Mouse (Mus musculus): ENCODE measurements around the gene Sln. TPM values are rescaled to one million over a fixed set of nuclear protein-coding genes. Genes with fewer than 3 reads are reported as not detected.

Sln gene
- polyA plus RNA-seq, 1 experiment from 2014 or later: 0.42 TPM

- H3K27me3 ChIP-seq: no peaks in the 10 kb centered on the region
- H3K9ac ChIP-seq: no peak overlapping the region
- H3K4me2 ChIP-seq: no peak overlapping the region
- H3K4me1 ChIP-seq: no peaks in the 10 kb centered on the region
- no peak overlapping the region for H3K4me3 ChIP-seq (replicated peaks)
- H3K27ac ChIP-seq: no peak overlapping the region
- WGBS: 52% methylated on average over 1 of the region's 1 CpGs
- H3K9me3 ChIP-seq: no peaks in the 10 kb centered on the region
- no peaks in the 10 kb centered on the region for H3K36me3 ChIP-seq (replicated peaks)
- no peak for ATAC-seq (ENCODE audit: low FRiP score)
These were observed 3.7 kb downstream of the Sln start for GRCm38 (mm10) chr9:53853672-53854071.

GRCm38 (mm10) chr9:53854525-53854924 lies 4.6 kb downstream of the Sln start:
- no peak overlapping the region for H3K4me2 ChIP-seq
- no peak overlapping the region for H3K9ac ChIP-seq
- no peaks in the 10 kb centered on the region for H3K36me3 ChIP-seq (replicated peaks)
- no peaks in the 10 kb centered on the region for H3K27me3 ChIP-seq
- no peaks in the 10 kb centered on the region for H3K9me3 ChIP-seq
- 89% methylated on average over 1 of the region's 1 CpGs for WGBS
- no peak overlapping the region for H3K27ac ChIP-seq
- no peak for ATAC-seq (ENCODE audit: low FRiP score)
- no peak overlapping the region for H3K4me3 ChIP-seq (replicated peaks)
- H3K4me1 ChIP-seq: no peaks in the 10 kb centered on the region

- Histone ChIP-seq H3K27me3 (no peaks in the 10 kb centered on the region), H3K4me3 (replicated peaks) (no peak overlapping the region), H3K9ac (no peak overlapping the region), H3K9me3 (no peaks in the 10 kb centered on the region), H3K36me3 (replicated peaks) (no peaks in the 10 kb centered on the region), H3K4me1 (no peaks in the 10 kb centered on the region), H3K4me2 (no peak overlapping the region), H3K27ac (no peak overlapping the region)
- ATAC-seq (ENCODE audit: low FRiP score): no peak
- WGBS: 81% methylated on average over 5 of the region's 5 CpGs
These were observed 7.9 kb downstream of the Sln start for GRCm38 (mm10) chr9:53857864-53858263.

GRCm38 (mm10) chr9:53873239-53873638 lies 23.3 kb downstream of the Sln start:
- Histone ChIP-seq H3K4me3 (replicated peaks) (no peak overlapping the region), H3K9me3 (0 out of 2 replicates have a peak, but pooled peaks cover 2% of the 10 kb centered on the region), H3K27ac (no peak overlapping the region), H3K36me3 (replicated peaks) (no peaks in the 10 kb centered on the region), H3K4me2 (no peak overlapping the region), H3K27me3 (no peaks in the 10 kb centered on the region), H3K4me1 (no peaks in the 10 kb centered on the region), H3K9ac (no peak overlapping the region)
- ATAC-seq (ENCODE audit: low FRiP score): no peak
- WGBS: 91% methylated on average over 8 of the region's 8 CpGs

GRCm38 (mm10) chr9:53877423-53877822 lies 27.5 kb downstream of the Sln start:
- ATAC-seq (ENCODE audit: low FRiP score): no peak
- no peak overlapping the region for H3K4me2 ChIP-seq
- WGBS: 32% methylated on average over 2 of the region's 2 CpGs

GRCm38 (mm10) chr9:53883588-53884280 lies 33.8 kb downstream of the Sln start:
- H3K9ac ChIP-seq: no peak overlapping the region
- no peaks in the 10 kb centered on the region for H3K36me3 ChIP-seq (replicated peaks)
- ATAC-seq (ENCODE audit: low FRiP score): no peak
- H3K27ac ChIP-seq: no peak overlapping the region
- no peaks in the 10 kb centered on the region for H3K9me3 ChIP-seq
- no peak overlapping the region for H3K4me2 ChIP-seq
- H3K4me1 ChIP-seq: no peaks in the 10 kb centered on the region
- WGBS: 88% methylated on average over 23 of the region's 23 CpGs
- H3K27me3 ChIP-seq: no peaks in the 10 kb centered on the region
- no peak overlapping the region for H3K4me3 ChIP-seq (replicated peaks)

More at GRCm38 (mm10) chr9:53877423-53877822, 27.5 kb downstream of the Sln start:
- Histone ChIP-seq H3K4me1 (no peaks in the 10 kb centered on the region), H3K4me3 (replicated peaks) (no peak overlapping the region), H3K27me3 (no peaks in the 10 kb centered on the region), H3K36me3 (replicated peaks) (no peaks in the 10 kb centered on the region), H3K9me3 (no peaks in the 10 kb centered on the region), H3K9ac (no peak overlapping the region), H3K27ac (no peak overlapping the region)

GRCm38 (mm10) chr9:53890075-53890474 lies 40.1 kb downstream of the Sln start:
- H3K4me2 ChIP-seq: no peak overlapping the region
- no peak for ATAC-seq (ENCODE audit: low FRiP score)
- H3K9me3 ChIP-seq: no peaks in the 10 kb centered on the region
- 9% methylated on average over 1 of the region's 1 CpGs for WGBS
- no peak overlapping the region for H3K27ac ChIP-seq
- H3K4me1 ChIP-seq: no peaks in the 10 kb centered on the region
- no peaks in the 10 kb centered on the region for H3K27me3 ChIP-seq
- H3K4me3 ChIP-seq (replicated peaks): no peak overlapping the region
- no peak overlapping the region for H3K9ac ChIP-seq
- no peaks in the 10 kb centered on the region for H3K36me3 ChIP-seq (replicated peaks)

GRCm38 (mm10) chr9:53895827-53896226 lies 45.9 kb downstream of the Sln start:
- Histone ChIP-seq H3K4me3 (replicated peaks) (no peak overlapping the region), H3K36me3 (replicated peaks) (no peaks in the 10 kb centered on the region), H3K4me2 (no peak overlapping the region), H3K27ac (no peak overlapping the region), H3K9me3 (no peaks in the 10 kb centered on the region), H3K4me1 (no peaks in the 10 kb centered on the region), H3K27me3 (no peaks in the 10 kb centered on the region), H3K9ac (no peak overlapping the region)
- no peak for ATAC-seq (ENCODE audit: low FRiP score)
- 78% methylated on average over 7 of the region's 7 CpGs for WGBS

GRCm38 (mm10) chr9:53899836-53900235 lies 49.9 kb downstream of the Sln start:
- H3K36me3 ChIP-seq (replicated peaks): no peaks in the 10 kb centered on the region
- H3K4me3 ChIP-seq (replicated peaks): no peak overlapping the region
- no peaks in the 10 kb centered on the region for H3K27me3 ChIP-seq
- no peaks in the 10 kb centered on the region for H3K4me1 ChIP-seq
- no peak overlapping the region for H3K27ac ChIP-seq
- H3K9ac ChIP-seq: no peak overlapping the region
- 90% methylated on average over 6 of the region's 6 CpGs for WGBS
- H3K4me2 ChIP-seq: no peak overlapping the region
- no peaks in the 10 kb centered on the region for H3K9me3 ChIP-seq
- no peak for ATAC-seq (ENCODE audit: low FRiP score)

- Histone ChIP-seq H3K27me3 (no peaks in the 10 kb centered on the region), H3K4me1 (no peaks in the 10 kb centered on the region), H3K9ac (no peak overlapping the region), H3K27ac (no peak overlapping the region), H3K4me3 (replicated peaks) (no peak overlapping the region), H3K4me2 (no peak overlapping the region), H3K9me3 (no peaks in the 10 kb centered on the region), H3K36me3 (replicated peaks) (no peaks in the 10 kb centered on the region)
- WGBS: 81% methylated on average over 7 of the region's 7 CpGs
- ATAC-seq (ENCODE audit: low FRiP score): no peak
These were observed 53.4 kb downstream of the Sln start for GRCm38 (mm10) chr9:53903215-53903842.

Other genes starting within 250 kb of the Sln start
- gene Acat1, start 239.8 kb upstream of the Sln start, polyA plus RNA-seq (2016; fragmentation: Nextera tagmentation; extraction: Ambion mirVana): 79.0 and 86.2 TPM in 2 replicates
- 48.4 and 48.6 TPM in 2 replicates for gene Cul5, start 180.2 kb upstream of the Sln start, polyA plus RNA-seq (2016; fragmentation: Nextera tagmentation; extraction: Ambion mirVana)
- 3.6 and 4.1 TPM in 2 replicates for gene Rab39, start 143.9 kb upstream of the Sln start, polyA plus RNA-seq (2016; fragmentation: Nextera tagmentation; extraction: Ambion mirVana)
- 3.2 and 3.8 TPM in 2 replicates for gene Slc35f2, start 78.6 kb upstream of the Sln start, polyA plus RNA-seq (2016; fragmentation: Nextera tagmentation; extraction: Ambion mirVana)
- 4.6 and 5.9 TPM in 2 replicates for gene Elmod1, start 125.1 kb downstream of the Sln start, polyA plus RNA-seq (2016; fragmentation: Nextera tagmentation; extraction: Ambion mirVana)
- gene Tnfaip8l3, start 218.2 kb downstream of the Sln start, polyA plus RNA-seq (2016; fragmentation: Nextera tagmentation; extraction: Ambion mirVana): 0.04 and 0.28 TPM in 2 replicates

Measured in forebrain, embryonic 12.5 days (tissue).